Mouse (Mus musculus) megakaryocyte, embryonic 14.5 days (primary cell): ENCODE data around the gene Qpct. TPM values are rescaled to one million over a fixed set of nuclear protein-coding genes. Genes with fewer than 3 reads are reported as not detected.
"Not testable (repeated sequence)": the region's sequence is repeated elsewhere in the genome, so short reads cannot be mapped to it uniquely, and the experiment has no call there.

Experiments
- H3K27me3 ChIP-seq: replicated peaks from 2 replicates; pipeline ENCODE3; 2012; ENCODE audit warnings: inconsistent platforms
- H3K36me3 ChIP-seq: replicated peaks from 2 replicates; pipeline ENCODE3; 2012; ENCODE audit warnings: low read length, inconsistent platforms, mixed read lengths
- H3K4me1 ChIP-seq: 2 replicates; pipeline ENCODE4 v1.6.1; 2012; ENCODE audit warnings: inconsistent platforms
- H3K4me3 ChIP-seq: replicated peaks from 2 replicates; pipeline ENCODE3; 2012; ENCODE audit warnings: moderate library complexity, mild to moderate bottlenecking, inconsistent platforms
- H3K9me3 ChIP-seq: 2 replicates; pipeline ENCODE4 v1.6.1; 2012; ENCODE audit warnings: inconsistent platforms
- FLI1 ChIP-seq: IDR thresholded peaks from 2 replicates; pipeline ENCODE4 v1.6.1; 2012; ENCODE audit warnings: low read length, inconsistent platforms, mixed read lengths
- GATA1 ChIP-seq: IDR thresholded peaks from 3 replicates; pipeline ENCODE4 v1.6.1; 2012; ENCODE audit warnings: mixed read lengths, low read length, inconsistent platforms, borderline replicate concordance
- polyA plus RNA-seq: library from polyadenylated mRNA; stranded (reverse); fragments of >175 nt; gene quantifications from 2 replicates; pipeline ENCODE4 v1.2.3, GENCODE M21; 2012; ENCODE audit warnings: low replicate concordance; ENCODE audit not compliant: insufficient read depth

Gene Qpct
- polyA plus RNA-seq, 1 experiment = not detected

DNA sequence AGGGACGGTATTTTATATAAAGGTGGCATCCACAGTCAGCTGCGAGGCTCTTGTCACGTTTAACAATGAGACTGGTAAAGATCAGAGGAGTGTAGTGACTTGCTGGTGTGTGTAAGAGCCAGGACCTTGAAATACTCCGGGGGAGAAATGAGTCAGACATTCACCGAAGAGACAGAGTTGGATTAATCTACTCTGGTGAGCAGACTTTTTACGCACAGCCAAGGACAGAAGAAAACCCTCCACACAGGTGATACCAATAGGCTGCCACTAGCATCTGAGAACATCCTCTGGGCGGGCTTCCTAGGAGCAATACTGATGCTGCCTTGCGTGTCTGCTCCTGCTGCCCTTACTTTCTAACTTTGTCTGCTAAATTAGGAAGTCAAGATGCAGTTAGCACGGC lies 57.9 kb downstream of the Qpct start:
- Histone ChIP-seq H3K4me3 (no peak overlapping the region), H3K9me3 (no peaks in the 10 kb centered on the region), H3K27me3 (no peaks in the 10 kb centered on the region), H3K4me1 (no peaks in the 10 kb centered on the region), H3K36me3 (no peaks in the 10 kb centered on the region)
- TF ChIP-seq GATA1 (no peak), FLI1 (no peak)

DNA sequence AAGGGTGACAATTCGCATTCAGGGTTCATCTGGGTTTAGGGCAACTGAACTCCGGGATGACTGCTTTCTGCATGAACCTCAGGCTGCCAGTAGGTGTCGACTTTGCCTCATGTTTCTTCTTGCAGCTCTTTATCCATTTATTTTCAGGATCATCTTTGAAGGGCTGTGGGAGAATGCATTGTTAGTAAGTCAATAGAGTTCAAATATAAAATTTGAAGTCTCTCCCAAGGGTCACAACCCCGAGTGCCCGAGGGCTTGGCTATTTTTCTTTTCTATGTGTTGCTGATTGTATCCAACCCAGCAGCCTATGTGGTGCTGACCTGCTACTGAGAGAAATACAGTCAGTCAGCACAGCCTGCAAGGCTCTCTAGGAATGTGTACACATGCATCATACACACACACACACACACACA lies 59.2 kb downstream of the Qpct start:
- H3K4me3 ChIP-seq = no peak overlapping the region
- H3K36me3 ChIP-seq = no peaks in the 10 kb centered on the region
- H3K4me1 ChIP-seq = no peaks in the 10 kb centered on the region
- H3K27me3 ChIP-seq = no peaks in the 10 kb centered on the region
- TF ChIP-seq FLI1 (no peak), GATA1 (no peak)
- no peaks in the 10 kb centered on the region for H3K9me3 ChIP-seq

DNA sequence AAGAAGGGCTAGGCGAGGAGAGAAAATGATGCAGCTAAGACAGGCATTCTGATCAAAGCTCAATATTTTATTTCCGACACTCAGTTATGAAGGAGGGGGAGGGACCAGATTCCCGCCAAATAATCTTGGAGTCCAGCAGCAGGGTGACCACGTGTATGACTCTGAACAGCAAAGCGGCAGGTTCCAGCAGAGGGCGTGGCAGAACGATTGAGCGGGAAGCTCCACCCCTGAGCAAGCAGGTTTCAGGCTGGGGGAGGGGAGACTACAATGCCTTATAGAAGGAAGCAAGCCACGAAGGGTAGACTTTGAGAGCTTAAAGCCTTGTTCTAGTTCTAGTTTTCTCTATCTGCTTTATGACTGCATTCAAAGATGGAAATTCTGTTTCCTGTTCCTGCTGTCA lies 63.5 kb downstream of the Qpct start:
- not testable (repeated sequence) for H3K4me1 ChIP-seq, H3K4me3 ChIP-seq, H3K27me3 ChIP-seq, H3K36me3 ChIP-seq, H3K9me3 ChIP-seq

DNA sequence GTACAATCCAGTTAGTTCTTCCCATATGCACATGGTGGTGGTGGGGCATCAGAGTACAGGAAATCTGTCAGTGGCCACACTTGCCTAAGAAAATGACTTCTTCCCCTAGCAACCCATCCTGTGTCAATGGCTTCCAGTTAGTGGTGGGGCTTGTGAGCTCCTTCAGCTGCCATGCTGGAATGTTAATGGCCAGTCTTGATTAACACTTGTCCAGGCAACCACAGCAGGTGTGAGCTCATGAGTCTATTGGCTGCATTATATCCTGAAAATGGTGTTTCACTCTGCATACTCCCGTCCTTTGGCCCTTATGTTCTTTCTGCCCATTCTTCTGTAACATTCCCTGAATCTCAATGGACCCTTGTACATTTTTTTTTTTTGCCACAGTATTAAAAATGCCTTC lies 67.4 kb downstream of the Qpct start:
- TF ChIP-seq GATA1 = no peak
- TF ChIP-seq FLI1 = no peak
- no peaks in the 10 kb centered on the region for H3K4me1 ChIP-seq
- no peak overlapping the region for H3K4me3 ChIP-seq
- H3K9me3 ChIP-seq = 0 out of 2 replicates have a peak, but pooled peaks cover 2% of the 10 kb centered on the region
- H3K27me3 ChIP-seq = no peaks in the 10 kb centered on the region
- no peaks in the 10 kb centered on the region for H3K36me3 ChIP-seq

DNA sequence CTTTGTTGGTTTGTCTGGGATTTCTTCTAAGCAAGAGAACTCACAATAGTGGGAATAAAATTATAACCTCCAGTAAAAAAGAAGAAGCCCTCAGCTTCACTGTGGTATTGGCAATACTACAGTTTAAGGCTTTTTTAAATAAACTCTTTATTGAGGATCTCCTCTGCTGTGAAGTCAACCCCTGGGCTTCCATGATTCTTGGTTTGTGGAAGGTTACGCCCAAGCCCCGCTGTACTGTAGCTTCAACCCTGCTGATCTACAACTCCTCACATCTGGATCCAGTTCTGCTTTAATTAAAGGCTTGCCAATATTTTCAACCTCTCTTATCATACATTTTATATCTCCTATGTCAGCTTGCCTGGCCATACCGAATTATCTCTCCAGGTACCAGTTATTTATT lies 68.6 kb downstream of the Qpct start:
- H3K27me3 ChIP-seq = no peaks in the 10 kb centered on the region
- H3K9me3 ChIP-seq = 0 out of 2 replicates have a peak, but pooled peaks cover 2% of the 10 kb centered on the region
- H3K4me3 ChIP-seq = no peak overlapping the region
- TF ChIP-seq FLI1 = no peak
- no peak for TF ChIP-seq GATA1
- H3K4me1 ChIP-seq = no peaks in the 10 kb centered on the region
- H3K36me3 ChIP-seq = no peaks in the 10 kb centered on the region

DNA sequence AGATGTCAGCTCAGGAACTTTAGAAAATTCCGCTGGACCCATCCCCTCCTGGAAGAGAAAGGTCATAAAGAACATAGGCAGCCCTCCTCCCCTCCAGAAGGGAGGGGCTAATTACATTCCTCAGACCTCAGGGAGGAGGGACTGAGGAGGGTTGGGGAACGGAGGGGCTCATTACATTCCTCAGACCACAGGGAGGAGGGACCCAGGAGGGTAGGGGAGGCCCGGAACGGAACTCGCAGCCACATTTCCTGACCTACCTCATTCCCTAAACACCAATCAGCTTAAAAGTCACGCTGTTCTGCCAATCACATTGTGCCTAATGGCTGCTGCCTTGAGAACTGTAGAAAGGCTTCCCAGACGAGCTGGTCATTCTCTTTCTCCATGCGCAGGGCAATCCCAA lies 82.0 kb downstream of the Qpct start:
- TF ChIP-seq GATA1 (no peak), FLI1 (no peak)
- H3K4me3 ChIP-seq = no peak overlapping the region
- peaks cover 3% of the 10 kb centered on the region; the same call in 1 of the 2 replicates for H3K4me1 ChIP-seq
- no peaks in the 10 kb centered on the region for H3K36me3 ChIP-seq
- no peaks in the 10 kb centered on the region for H3K9me3 ChIP-seq
- no peaks in the 10 kb centered on the region for H3K27me3 ChIP-seq

DNA sequence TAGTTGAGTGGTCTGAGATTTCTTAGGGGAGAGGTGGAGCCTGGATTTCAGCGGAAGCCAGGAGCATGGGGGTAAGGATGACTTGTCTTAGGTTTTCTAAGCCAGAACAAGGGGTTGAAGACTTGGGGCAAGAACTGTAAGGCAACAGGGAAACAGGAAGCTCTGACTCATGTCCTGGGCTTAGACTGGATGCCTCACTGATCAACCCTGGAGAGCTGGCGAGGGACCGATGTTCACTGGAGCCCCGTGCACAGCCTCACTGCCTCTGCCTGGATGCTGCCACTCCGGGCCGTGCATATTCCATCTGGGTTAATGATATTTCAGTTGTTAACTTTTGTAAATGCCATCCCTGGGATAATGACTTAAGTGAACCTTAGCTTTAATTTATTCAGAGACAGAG lies 84.1 kb downstream of the Qpct start:
- no peaks in the 10 kb centered on the region for H3K27me3 ChIP-seq
- H3K9me3 ChIP-seq = no peaks in the 10 kb centered on the region
- no peaks in the 10 kb centered on the region for H3K36me3 ChIP-seq
- H3K4me1 ChIP-seq = peaks cover 3% of the 10 kb centered on the region; the same call in 1 of the 2 replicates
- TF ChIP-seq FLI1 (no peak), GATA1 (no peak)
- H3K4me3 ChIP-seq = no peak overlapping the region

DNA sequence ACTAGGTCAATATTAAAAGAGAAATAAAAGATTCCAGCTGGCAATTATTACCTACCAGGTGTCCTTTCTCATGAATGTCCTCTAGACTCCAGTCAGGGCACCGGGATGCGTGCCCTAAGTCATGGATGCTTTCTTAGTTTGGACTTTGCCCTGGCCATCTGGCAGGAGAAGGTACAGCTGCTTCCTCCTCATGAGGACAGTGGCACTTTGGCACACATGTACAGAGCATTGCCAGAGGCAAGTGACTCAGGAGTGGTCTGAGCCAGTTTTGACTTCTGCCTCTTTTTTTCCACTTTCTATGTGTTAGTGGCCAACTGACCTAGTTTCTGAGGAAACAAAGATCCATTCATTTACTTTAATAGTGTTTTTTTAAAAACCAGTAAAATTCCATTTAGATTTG lies 84.7 kb downstream of the Qpct start:
- Histone ChIP-seq H3K36me3 (no peaks in the 10 kb centered on the region), H3K9me3 (no peaks in the 10 kb centered on the region), H3K4me1 (peaks cover 3% of the 10 kb centered on the region; the same call in 1 of the 2 replicates), H3K4me3 (no peak overlapping the region), H3K27me3 (no peaks in the 10 kb centered on the region)
- TF ChIP-seq GATA1 = no peak
- TF ChIP-seq FLI1 = no peak

Other genes starting within 250 kb of the Qpct start
- gene Heatr5b, start 216.5 kb upstream of the Qpct start, polyA plus RNA-seq = 0.78 and 2.2 TPM in 2 replicates
- gene Gpatch11, start 216.3 kb upstream of the Qpct start, polyA plus RNA-seq = 1.1 and 4.7 TPM in 2 replicates
- gene Eif2ak2, start 169.3 kb upstream of the Qpct start, polyA plus RNA-seq = 7.4 TPM in 1 of 2 replicates, not detected in the other
- gene Sult6b1, start 144.9 kb upstream of the Qpct start, polyA plus RNA-seq = not detected in 2 replicates
- gene Cebpzos, start 135.4 kb upstream of the Qpct start, polyA plus RNA-seq = 4.5 TPM in 1 of 2 replicates, not detected in the other
- 6.0 TPM in 1 of 2 replicates, not detected in the other for gene Cebpz, start 114.8 kb upstream of the Qpct start, polyA plus RNA-seq
- gene Ndufaf7, start 114.8 kb upstream of the Qpct start, polyA plus RNA-seq = 2.2 TPM in 1 of 2 replicates, not detected in the other
- 0.23 TPM in 1 of 2 replicates, not detected in the other for gene Prkd3, start 31.1 kb upstream of the Qpct start, polyA plus RNA-seq